Mouse (Mus musculus) liver, postnatal 0 days (tissue): ENCODE measurements around the gene Stoml2.

Experiments used
- CTCF ChIP-seq: sonication (generic); IDR thresholded peaks from 2 replicates; pipeline ENCODE4 v1.5.1; 2016; ENCODE audit warnings: antibody characterized with exemption, low read depth
- EP300 ChIP-seq: IDR thresholded peaks from 2 replicates; pipeline ENCODE4 v1.6.1; 2016; ENCODE audit warnings: antibody characterized with exemption, low read depth, mild to moderate bottlenecking

- no peak for TF ChIP-seq CTCF
- TF ChIP-seq EP300, result no peak
Observed at GRCm38 (mm10) chr4:43045285-43045658, 13.8 kb upstream of the Stoml2 start.
